Comparison of ENCODE assay signal across 8 mouse cellular contexts in genomic region chr15:77956404-77956901, GRCm38 (mm10). TPM values are rescaled to one million over a fixed set of nuclear protein-coding genes. Genes with fewer than 3 reads are reported as not detected.
DNase-seq lines count a peak whose midpoint lies in the region; ATAC-seq and TF ChIP-seq lines count a peak whose summit lies in the region.

Foxred2 (minus strand) TSS chr15:77956722.

- peak; percentile 94 for DNase-seq in ZHBTc4 (ENCODE audit: low read depth, low spot score)
- DNase-seq in gastrocnemius, adult 8-10 months (ENCODE audit: low spot score in 2 of 2) = peak; percentile 61 to 64
- peak; percentile 92 for DNase-seq in hindbrain, postnatal 0 days (ENCODE audit: low spot score)
- DNase-seq in left cerebral cortex, postnatal 10 days (ENCODE audit: extremely low spot score in 1 of 2, low spot score in 2 of 2) = peak; percentile 84 to 94
- DNase-seq in right cerebral cortex, postnatal 25 days = peak; percentile 87
- peak; percentile 67 to 81 for DNase-seq in urinary bladder, postnatal 36 days (ENCODE audit: low spot score in 2 of 2)

- H3K4me1 ChIP-seq in cortical plate, adult 2 months (ENCODE audit: control insufficient read depth, insufficient read depth, low read length) = peaks cover 3% of the 10 kb centered on the region; the same call in 1 of the 2 replicates
- H3K4me1 ChIP-seq in hindbrain, postnatal 0 days (ENCODE audit: insufficient read depth, low read length) = peaks cover 8% of the 10 kb centered on the region; the same call in 1 of the 2 replicates

- intact Hi-C loops in left cerebral cortex, postnatal 10 days (cut with DNase I) = no loop called here

- H3K9me3 ChIP-seq in hindbrain, postnatal 0 days (ENCODE audit: low read length) = no peaks in the 10 kb centered on the region

- H3K36me3 ChIP-seq in hindbrain, postnatal 0 days (ENCODE audit: insufficient read depth, low read length) = peaks cover 34% of the 10 kb centered on the region

- H3K4me3 ChIP-seq in cortical plate, adult 2 months (ENCODE audit: insufficient read depth, low read length) = peak within 1 kb of the TSS; percentile 43
- H3K4me3 ChIP-seq in hindbrain, postnatal 0 days (ENCODE audit: low read length) = peak within 1 kb of the TSS; percentile 46

- no peaks in the 10 kb centered on the region for H3K27me3 ChIP-seq in hindbrain, postnatal 0 days (ENCODE audit: insufficient read depth, low read length)

- 0 out of 2 replicates have a peak, but pooled peaks have one; percentile 32 for TF ChIP-seq POLR2A in cortical plate, adult 2 months (IDR thresholded peaks at IDR 0.05; ENCODE audit: extremely low read depth, insufficient read depth, low read length)

- peak within 1 kb of the TSS; percentile 49 for H3K9ac ChIP-seq in hindbrain, postnatal 0 days (replicated peaks; ENCODE audit: low read length)

- ATAC-seq in hindbrain, postnatal 0 days = peak; percentile 95
- ATAC-seq in megakaryocyte progenitor cell, adult 5-6 weeks (replicated peaks; ENCODE audit: poor library complexity) = peak; percentile 94

- under 1% methylated on average over 39 of the region's 39 CpGs for WGBS in hindbrain, postnatal 0 days

- H3K4me2 ChIP-seq in hindbrain, postnatal 0 days (ENCODE audit: low read depth, low read length) = peak within 1 kb of the TSS; percentile 66

- H3K27ac ChIP-seq in cortical plate, adult 2 months (ENCODE audit: insufficient read depth, low read length) = no peak within 1 kb of the TSS
- peak within 1 kb of the TSS; percentile 32; the same call in 1 of the 2 replicates for H3K27ac ChIP-seq in hindbrain, postnatal 0 days

- TF ChIP-seq CTCF in cortical plate, adult 2 months (IDR thresholded peaks at IDR 0.05; ENCODE audit: extremely low read depth, insufficient read depth, low read length) = no peak
- peak; percentile 55 for TF ChIP-seq CTCF in hindbrain, postnatal 0 days (IDR thresholded peaks at IDR 0.05; ENCODE audit: low read depth)

RNA-seq across cellular contexts. Expression of gene Foxred2, which starts in this region (rescaled TPM):
- 14.4 and 15.2 TPM in 2 replicates for polyA plus RNA-seq in cortical plate, adult 2 months (2012; rRNA removed)
- total RNA-seq in gastrocnemius, adult 8-10 months (2022) = under 1 TPM; 0.17 to 0.61 (median 0.31) TPM
- 26.5 and 38.7 TPM in 2 replicates for total RNA-seq in hindbrain, postnatal 0 days (2014; rRNA removed)
- 9.1 and 9.8 TPM in 2 replicates for polyA plus RNA-seq in hindbrain, postnatal 0 days (2015; fragmentation: Nextera tagmentation; extraction: Ambion mirVana)
- total RNA-seq in left cerebral cortex, postnatal 10 days (2021) = 10 to 100 TPM; 13.8 to 14.8 TPM
- total RNA-seq in megakaryocyte progenitor cell, adult 5-6 weeks (2015) = 15.9 and 19.4 TPM in 2 replicates
- 15.0 and 16.2 TPM in 2 replicates for total RNA-seq in megakaryocyte progenitor cell, adult 5-6 weeks (2017)

Comparison
In these comparisons a context has a peak if more than half of its experiments do, and no peak if none do; other contexts are left out.
1. RNA of gene Foxred2 (total RNA-seq): 26.5 to 38.7 TPM in hindbrain, postnatal 0 days, 15.0 to 19.4 TPM in megakaryocyte progenitor cell, adult 5-6 weeks and 13.8 to 14.8 TPM in left cerebral cortex, postnatal 10 days; 0.17 to 0.61 TPM in gastrocnemius, adult 8-10 months; every median in the first group is over 4 times any median in the second.
2. Peak in DNase-seq in gastrocnemius, adult 8-10 months; RNA of the gene not detected or under 1 TPM.
3. Peak in every context shown above with its lines, with median percentiles within 50 percentile points of each other: DNase-seq.